Mouse (Mus musculus) liver, postnatal 0 days (tissue): Measurements from ENCODE around the gene Mical3. TPM values are rescaled to one million over a fixed set of nuclear protein-coding genes. Genes with fewer than 3 reads are reported as not detected.

Experiments
- ATAC-seq: fragments of 200-750 bp; cut with Nextera tagmentation; 2 replicates; pipeline ENCODE4 v1.8.0; 2017; ENCODE audit warnings: mild to moderate bottlenecking, moderate library complexity
- DNase-seq: peaks from one replicate; pipeline ENCODE4 v3.0.0-alpha.2; 2016
- H3K27ac ChIP-seq: fragments of 300-500 bp; sonication (generic); 2 replicates; pipeline ENCODE4 v1.5.1; 2014; ENCODE audit warnings: antibody characterized with exemption, moderate library complexity, mild to moderate bottlenecking, low read depth
- H3K27me3 ChIP-seq: fragments of 300-500 bp; sonication (generic); 2 replicates; pipeline ENCODE4 v1.6.1; 2014; ENCODE audit warnings: low read length, control low read depth, mixed read lengths; ENCODE audit not compliant: insufficient read depth
- H3K36me3 ChIP-seq: fragments of 300-500 bp; sonication (generic); replicated peaks from 2 replicates; pipeline ENCODE4 v1.6.1; 2014; ENCODE audit warnings: mild to moderate bottlenecking, control low read depth, low read length, moderate library complexity, mixed read lengths; ENCODE audit not compliant: insufficient read depth
- H3K4me1 ChIP-seq: fragments of 300-500 bp; sonication (generic); 2 replicates; pipeline ENCODE4 v1.6.1; 2014; ENCODE audit warnings: antibody characterized with exemption, mild to moderate bottlenecking, control low read depth; ENCODE audit not compliant: insufficient read depth
- H3K4me2 ChIP-seq: fragments of 300-500 bp; sonication (generic); 2 replicates; pipeline ENCODE4 v1.6.1; 2014; ENCODE audit warnings: low read depth, mild to moderate bottlenecking, low read length, moderate library complexity, mixed read lengths
- H3K4me3 ChIP-seq: fragments of 300-500 bp; sonication (generic); 2 replicates; pipeline ENCODE4 v1.5.1; 2014; ENCODE audit warnings: low read depth, low read length
- H3K9ac ChIP-seq: fragments of 300-500 bp; sonication (generic); replicated peaks from 2 replicates; pipeline ENCODE4 v1.6.1; 2014; ENCODE audit warnings: mild to moderate bottlenecking, moderate library complexity
- H3K9me3 ChIP-seq: fragments of 300-500 bp; sonication (generic); 2 replicates; pipeline ENCODE4 v1.6.1; 2016; ENCODE audit warnings: mild to moderate bottlenecking, control low read depth, low read length, mixed read lengths
- CTCF ChIP-seq: sonication (generic); IDR thresholded peaks from 2 replicates; pipeline ENCODE4 v1.5.1; 2016; ENCODE audit warnings: antibody characterized with exemption, low read depth
- EP300 ChIP-seq: IDR thresholded peaks from 2 replicates; pipeline ENCODE4 v1.6.1; 2016; ENCODE audit warnings: antibody characterized with exemption, low read depth, mild to moderate bottlenecking
- WGBS: fragments of 180-500 bp; shearing (Covaris S2); extraction: QIAGEN DNeasy Blood & Tissue Kit; methylation state at CpG from one replicate; pipeline ENCODE4 v1.1.7; 2014; ENCODE audit not compliant: insufficient replicate concordance; 5-methylcytosine and 5-hydroxymethylcytosine counted together
- polyA plus RNA-seq: library from polyadenylated mRNA; unstranded; fragments of >200 nt; fragmentation: Nextera tagmentation; extraction: Ambion mirVana; gene quantifications from 2 replicates; pipeline ENCODE4 v1.2.1, GENCODE M21; 2015

Gene Mical3
- polyA plus RNA-seq, 1 experiment from 2014 or later, result 4.5 TPM

GRCm38 (mm10) chr6:121174761-121175160, 44.0 kb upstream of the Mical3 start:
- 82% methylated on average over 6 of the region's 6 CpGs for WGBS
- Histone ChIP-seq H3K4me3 (no peak overlapping the region), H3K36me3 (no peaks in the 10 kb centered on the region), H3K27me3 (no peaks in the 10 kb centered on the region), H3K4me1 (peaks cover 9% of the 10 kb centered on the region; the same call in 1 of the 2 replicates), H3K9me3 (no peaks in the 10 kb centered on the region), H3K4me2 (no peak overlapping the region), H3K27ac (no peak overlapping the region), H3K9ac (no peak overlapping the region)
- DNase-seq (no peak), ATAC-seq (no peak)
- TF ChIP-seq EP300 (no peak), CTCF (no peak)

- Histone ChIP-seq H3K4me2 (no peak overlapping the region), H3K9me3 (no peaks in the 10 kb centered on the region), H3K27ac (no peak overlapping the region), H3K27me3 (no peaks in the 10 kb centered on the region), H3K4me1 (peaks cover 9% of the 10 kb centered on the region; the same call in 1 of the 2 replicates), H3K9ac (no peak overlapping the region), H3K4me3 (no peak overlapping the region), H3K36me3 (no peaks in the 10 kb centered on the region)
- no peak for DNase-seq
- WGBS, result 42% methylated on average over 5 of the region's 5 CpGs
- no peak for ATAC-seq
- TF ChIP-seq EP300 (no peak), CTCF (no peak)
Observed at GRCm38 (mm10) chr6:121173471-121173870, 42.7 kb upstream of the Mical3 start.

- 64% methylated on average over 6 of the region's 6 CpGs for WGBS
- DNase-seq, result no peak
- no peak overlapping the region for H3K4me2 ChIP-seq
Observed at GRCm38 (mm10) chr6:121171102-121171501, 40.3 kb upstream of the Mical3 start.

GRCm38 (mm10) chr6:121167381-121167975, 36.7 kb upstream of the Mical3 start:
- ATAC-seq (no peak), DNase-seq (no peak)
- peaks cover 13% of the 10 kb centered on the region for H3K4me1 ChIP-seq
- H3K4me3 ChIP-seq, result no peak overlapping the region
- TF ChIP-seq EP300 (no peak), CTCF (no peak)
- H3K9ac ChIP-seq, result no peak overlapping the region
- no peak overlapping the region for H3K4me2 ChIP-seq
- H3K27me3 ChIP-seq, result no peaks in the 10 kb centered on the region
- H3K9me3 ChIP-seq, result no peaks in the 10 kb centered on the region
- no peak overlapping the region for H3K27ac ChIP-seq
- 66% methylated on average over 7 of the region's 7 CpGs for WGBS
- no peaks in the 10 kb centered on the region for H3K36me3 ChIP-seq

More at GRCm38 (mm10) chr6:121171102-121171501, 40.3 kb upstream of the Mical3 start:
- Histone ChIP-seq H3K36me3 (no peaks in the 10 kb centered on the region), H3K4me1 (peaks cover 10% of the 10 kb centered on the region), H3K27me3 (no peaks in the 10 kb centered on the region), H3K27ac (no peak overlapping the region), H3K9ac (no peak overlapping the region), H3K9me3 (no peaks in the 10 kb centered on the region), H3K4me3 (no peak overlapping the region)
- no peak for ATAC-seq
- TF ChIP-seq EP300 (0 out of 2 replicates have a peak, but pooled peaks have one; percentile 24), CTCF (no peak)

- TF ChIP-seq CTCF (no peak), EP300 (no peak)
- Histone ChIP-seq H3K9ac (no peak overlapping the region), H3K4me3 (no peak overlapping the region), H3K4me1 (peaks cover 18% of the 10 kb centered on the region), H3K4me2 (no peak overlapping the region), H3K36me3 (no peaks in the 10 kb centered on the region), H3K9me3 (no peaks in the 10 kb centered on the region), H3K27me3 (no peaks in the 10 kb centered on the region), H3K27ac (peak overlapping the region; percentile 60; the same call in 1 of the 2 replicates)
- peak; percentile 90 for ATAC-seq
- WGBS, result 46% methylated on average over 10 of the region's 10 CpGs
- DNase-seq, result no peak
Observed at GRCm38 (mm10) chr6:121166098-121166552, 35.3 kb upstream of the Mical3 start.

- Histone ChIP-seq H3K9ac (no peak overlapping the region), H3K36me3 (no peaks in the 10 kb centered on the region), H3K4me1 (peaks cover 26% of the 10 kb centered on the region), H3K27ac (no peak overlapping the region), H3K4me3 (no peak overlapping the region), H3K9me3 (no peaks in the 10 kb centered on the region), H3K27me3 (no peaks in the 10 kb centered on the region), H3K4me2 (no peak overlapping the region)
- WGBS, result 60% methylated on average over 12 of the region's 12 CpGs
- TF ChIP-seq EP300 (no peak), CTCF (no peak)
- ATAC-seq (no peak), DNase-seq (no peak)
Observed at GRCm38 (mm10) chr6:121162616-121163015, 31.8 kb upstream of the Mical3 start.
